Mouse (Mus musculus): ENCODE data around the gene Gm19668.
"Not testable (repeated sequence)": the region's sequence is repeated elsewhere in the genome, so short reads cannot be mapped to it uniquely, and the experiment has no call there.

The Gm19668 gene

DNA sequence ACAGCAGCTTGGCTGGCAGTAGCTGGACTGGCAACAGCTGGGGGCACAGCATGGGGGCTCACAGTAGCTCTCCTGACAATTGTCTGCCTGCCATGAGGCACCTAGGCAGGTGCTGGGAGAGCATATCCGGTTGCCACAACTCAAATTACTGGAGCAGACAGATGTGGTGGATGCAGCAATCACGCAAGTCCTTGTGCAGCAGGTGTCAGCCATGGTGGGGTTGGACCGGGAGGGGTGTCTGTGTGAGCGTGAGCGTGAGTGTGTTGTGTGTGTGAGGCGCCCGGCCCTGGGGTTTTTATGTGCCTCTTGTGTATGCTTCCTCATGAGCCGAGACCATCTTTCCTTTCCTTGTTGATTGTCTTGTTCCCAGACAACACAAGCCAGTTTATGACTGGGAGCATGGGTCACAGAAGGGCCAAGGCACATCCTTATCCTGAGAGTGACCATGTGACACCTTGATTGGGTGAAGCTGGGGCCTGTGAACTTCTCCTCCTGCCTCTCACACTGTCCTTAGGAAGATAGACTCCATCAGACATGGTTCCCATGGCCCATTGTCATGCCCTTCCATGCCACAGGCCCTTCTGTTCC lies at the start of gene Gm19668:
Gm19668 (minus strand) TSS at position 213 of the 588 bp plus-strand sequence.
- DNase-seq (ENCODE audit: low spot score in 2 of 2): no peak

DNA sequence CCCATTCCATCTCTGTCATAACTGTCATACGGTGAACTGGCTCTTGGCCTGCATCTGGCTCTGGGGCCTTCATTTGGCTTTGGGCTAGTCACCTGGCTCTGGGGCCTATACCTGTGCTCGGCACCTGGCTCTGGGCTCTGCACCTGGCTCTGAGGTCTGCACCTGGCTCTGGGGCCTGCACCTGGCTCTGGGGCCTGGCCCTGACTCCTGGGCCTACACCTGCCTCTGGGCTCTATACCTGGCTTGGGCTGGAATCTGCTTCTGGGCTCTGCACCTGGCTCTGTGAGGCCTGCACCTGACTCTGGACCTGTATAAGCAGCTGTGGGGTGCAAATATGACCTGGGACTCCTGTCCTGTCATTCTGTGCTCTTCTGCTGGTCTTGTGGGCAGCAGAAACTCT lies 48.6 kb upstream of the Gm19668 start:
- no peak for DNase-seq (ENCODE audit: low spot score in 2 of 2)

DNA sequence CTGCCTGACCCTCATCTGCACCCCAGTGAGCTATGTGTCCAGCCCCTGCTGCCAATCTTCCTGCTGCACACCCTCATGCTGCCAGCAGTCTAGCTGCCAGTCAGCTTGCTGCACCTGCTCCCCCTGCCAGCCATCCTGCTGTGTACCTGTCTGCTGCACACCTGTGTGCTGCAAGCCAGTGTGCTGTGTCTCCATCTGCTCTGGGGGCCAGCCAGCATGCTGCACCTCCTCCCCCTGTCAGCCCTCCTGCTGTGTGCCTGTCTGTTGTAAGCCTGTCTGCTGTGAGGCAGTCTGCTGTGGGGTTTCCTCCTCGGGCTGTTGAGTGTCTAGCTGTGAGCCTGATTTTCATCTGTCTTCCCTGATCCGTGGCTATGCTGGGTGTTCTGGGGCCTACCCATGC lies 48.0 kb upstream of the Gm19668 start:
- DNase-seq (ENCODE audit: low spot score in 2 of 2): no peak

DNA sequence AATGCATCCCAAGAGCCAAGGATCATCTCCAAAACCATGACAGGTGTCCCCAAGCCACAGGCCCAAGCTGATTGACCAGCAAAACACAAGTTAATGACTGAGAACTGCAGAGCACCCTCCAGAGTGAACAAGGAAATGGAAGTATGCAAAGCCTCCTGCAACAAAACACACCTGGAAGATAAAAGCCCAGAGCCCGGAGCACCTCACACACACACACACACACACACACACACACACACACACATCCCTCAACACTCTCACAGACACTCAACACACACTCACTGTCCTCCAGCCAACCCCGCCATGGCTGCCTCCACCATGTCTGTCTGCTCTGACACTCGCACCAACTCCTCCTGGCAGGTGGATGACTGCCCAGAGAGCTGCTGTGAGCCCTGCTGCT lies 47.6 kb upstream of the Gm19668 start, which contains the start of gene Gm36176:
Gm36176 (plus strand) TSS at position 301 of the 400 bp plus-strand sequence.
- DNase-seq (ENCODE audit: low spot score in 2 of 2): no peak

DNA sequence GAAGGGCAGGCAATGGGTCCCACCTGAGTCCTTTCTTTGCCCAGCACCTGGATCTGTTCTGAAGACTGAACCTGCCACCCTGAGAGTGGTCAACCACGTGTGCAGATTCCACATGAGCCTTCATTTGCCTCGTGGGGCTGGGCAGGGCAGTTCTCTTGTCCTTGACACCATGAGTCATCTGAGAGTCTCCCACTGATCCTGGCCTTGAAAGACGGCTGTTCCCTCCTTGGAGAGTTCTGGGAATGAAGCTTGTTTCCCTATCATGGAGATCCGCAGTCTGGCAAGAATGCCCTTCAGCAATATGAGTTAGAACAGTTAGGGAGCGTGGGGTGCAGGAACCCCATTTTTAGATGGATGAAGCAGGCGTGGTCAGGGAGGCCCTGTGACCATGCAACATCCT lies 40.1 kb upstream of the Gm19668 start:
- DNase-seq (ENCODE audit: low spot score in 2 of 2): no peak

DNA sequence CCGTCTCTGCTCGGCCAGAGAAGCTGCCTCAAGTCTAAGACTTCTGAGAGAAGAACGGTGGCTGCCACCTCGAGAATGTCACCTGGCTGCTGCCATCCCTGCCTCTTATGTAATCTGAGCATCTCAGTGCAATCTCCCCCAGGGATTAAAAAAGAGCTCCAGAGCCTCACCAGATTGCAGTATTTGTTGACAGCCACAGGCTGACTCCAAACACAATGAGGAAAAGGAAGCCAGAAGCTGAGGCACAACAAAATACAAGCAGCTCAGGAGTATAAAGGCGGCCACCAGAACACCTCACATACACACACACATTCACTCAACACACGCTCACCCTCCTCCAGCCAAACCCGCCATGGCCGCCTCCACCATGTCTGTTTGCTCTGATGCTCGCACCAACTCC lies 36.7 kb upstream of the Gm19668 start, which contains the start of gene Krtap10-10:
Krtap10-10 (plus strand) TSS at position 301 of the 400 bp plus-strand sequence.
- DNase-seq (ENCODE audit: low spot score in 2 of 2): no peak

DNA sequence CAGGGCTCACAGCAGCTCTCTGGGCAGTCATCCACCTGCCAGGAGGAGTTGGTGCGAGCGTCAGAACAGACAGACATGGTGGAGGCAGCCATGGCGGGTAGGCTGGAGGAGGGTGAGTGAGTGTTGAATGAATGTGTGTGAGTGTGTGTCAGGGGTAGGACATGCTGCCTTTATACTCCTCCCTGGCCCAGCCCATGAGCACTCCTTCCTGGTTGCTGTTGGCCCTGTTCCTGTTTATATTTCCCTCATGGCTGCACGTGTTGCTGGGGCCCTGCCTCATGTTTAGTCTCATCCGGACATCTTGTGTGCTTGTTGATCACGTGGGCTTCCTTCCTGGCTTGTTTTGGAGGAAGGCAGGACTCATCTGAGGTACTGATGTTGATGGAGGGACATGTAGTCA lies 28.0 kb upstream of the Gm19668 start, which contains the start of gene Krtap10-4:
Krtap10-4 (minus strand) TSS at position 145 of the 400 bp plus-strand sequence.
- no peak for DNase-seq (ENCODE audit: low spot score in 2 of 2)

DNA sequence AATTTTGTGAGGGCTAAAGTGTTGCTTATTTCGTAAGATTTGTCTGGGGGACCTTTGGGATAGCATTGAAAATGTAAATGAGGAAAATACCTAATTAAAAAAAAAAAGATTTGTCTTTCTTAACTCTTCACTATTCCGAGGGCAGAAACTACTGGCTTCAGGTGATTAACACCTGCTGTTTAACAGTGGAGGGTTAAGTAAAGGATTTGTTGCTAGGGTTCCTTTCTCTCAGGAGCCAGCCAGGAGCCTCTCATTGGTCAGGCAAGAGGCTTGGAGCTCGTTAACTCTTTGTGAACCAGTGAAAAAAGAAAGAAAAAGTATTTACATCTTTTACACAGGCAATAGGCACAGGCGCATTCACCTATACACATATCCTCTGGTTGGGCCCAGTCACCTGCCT lies 20.3 kb upstream of the Gm19668 start:
- no peak for DNase-seq (ENCODE audit: low spot score in 2 of 2)

DNA sequence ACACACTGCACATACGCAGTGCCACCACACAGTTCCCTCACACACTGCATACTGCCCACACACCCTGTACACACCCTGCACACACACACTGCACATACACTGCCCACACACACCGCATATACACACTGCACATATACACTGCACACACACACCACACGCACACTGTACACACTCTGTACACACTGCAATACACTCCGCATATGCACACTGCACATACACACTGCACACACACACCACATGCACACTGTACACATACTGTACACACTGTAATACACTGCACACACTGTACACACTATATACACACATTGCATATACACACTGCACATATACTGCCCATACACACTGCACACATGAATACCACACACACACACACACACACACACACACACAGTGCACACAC lies 19.6 kb upstream of the Gm19668 start:
- no peak for DNase-seq (ENCODE audit: low spot score in 2 of 2)

DNA sequence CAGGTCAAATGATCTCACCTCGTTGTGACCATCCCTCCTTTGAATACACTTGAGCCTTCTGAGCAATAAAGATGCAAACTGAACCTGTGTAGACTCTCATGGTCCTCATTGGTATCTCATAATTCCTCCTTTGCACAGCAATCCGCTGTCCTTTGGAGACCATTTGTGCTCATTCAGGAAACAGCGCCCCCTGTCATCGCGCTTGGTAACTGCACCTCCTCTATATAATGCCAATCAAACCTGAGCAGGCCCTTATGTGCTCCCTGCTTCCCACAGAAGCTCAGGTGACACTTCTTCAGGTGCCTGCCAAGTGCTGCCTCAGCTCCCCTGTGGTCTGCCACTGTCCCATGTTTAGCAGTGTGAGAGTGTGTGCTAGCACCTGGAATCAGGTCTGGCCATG lies 16.6 kb upstream of the Gm19668 start:
- DNase-seq (ENCODE audit: low spot score in 2 of 2): no peak

DNA sequence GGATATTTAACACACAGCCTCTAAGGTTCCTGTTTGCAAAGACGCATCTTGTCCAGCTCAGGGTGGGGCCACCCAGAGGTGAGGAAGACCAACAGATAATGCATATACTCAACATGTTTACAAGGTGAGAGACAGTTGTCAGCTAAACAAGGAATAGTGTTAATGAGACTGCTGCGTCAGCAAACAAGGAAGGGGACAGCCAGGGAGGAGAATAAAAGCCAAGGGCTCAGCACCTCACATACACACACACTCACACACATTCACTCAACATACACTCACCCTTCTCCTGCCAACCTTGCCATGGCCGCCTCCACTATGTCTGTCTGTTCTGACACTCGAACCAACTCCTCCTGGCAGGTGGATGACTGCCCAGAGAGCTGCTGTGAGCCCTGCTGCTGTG lies 15.4 kb upstream of the Gm19668 start, which contains the start of gene Gm2696:
Gm2696 (plus strand) TSS at position 301 of the 400 bp plus-strand sequence.
- DNase-seq (ENCODE audit: low spot score in 2 of 2): no peak

DNA sequence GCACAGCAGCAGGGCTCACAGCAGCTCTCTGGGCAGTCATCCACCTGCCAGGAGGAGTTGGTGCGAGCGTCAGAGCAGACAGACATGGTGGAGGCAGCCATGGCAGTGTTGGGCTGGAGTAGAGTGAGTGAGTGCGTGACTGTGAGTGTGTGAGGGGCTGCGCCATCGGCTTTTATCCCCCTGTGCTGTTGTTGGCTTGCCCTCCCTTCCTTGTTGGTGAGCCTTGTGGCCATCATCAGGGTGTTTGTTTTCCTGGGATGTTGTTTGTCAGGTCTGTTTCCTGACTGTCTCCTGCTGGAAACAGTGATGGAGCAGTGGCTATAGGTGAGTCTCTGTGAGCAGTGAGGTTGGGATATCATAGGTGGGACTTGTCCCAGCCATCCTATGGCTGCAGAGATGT lies 12.8 kb upstream of the Gm19668 start, which contains the start of gene Gm9507:
Gm9507 (minus strand) TSS at position 101 of the 400 bp plus-strand sequence.
- DNase-seq (ENCODE audit: low spot score in 2 of 2): peak in 1 of 2 experiments; percentile 47

DNA sequence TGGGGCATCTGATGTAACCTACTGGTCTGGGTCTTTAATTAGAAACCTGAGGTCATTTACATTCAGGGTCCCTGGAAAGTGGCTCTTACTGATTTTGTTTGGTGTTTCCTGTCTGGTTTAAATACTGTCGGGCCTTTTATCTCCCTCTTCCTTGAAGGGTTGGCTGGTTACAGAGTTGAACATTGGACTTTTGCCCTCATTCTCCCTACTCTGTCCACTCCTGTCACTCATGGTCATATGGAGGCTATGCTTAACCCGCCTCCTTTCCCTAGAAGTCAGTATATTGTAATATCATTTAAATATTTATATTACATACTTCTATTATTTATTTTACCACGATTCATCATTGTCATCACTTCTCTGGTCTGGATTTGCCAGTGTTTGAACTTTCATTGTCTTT lies 5.2 kb upstream of the Gm19668 start:
- no peak for DNase-seq (ENCODE audit: low spot score in 2 of 2)

DNA sequence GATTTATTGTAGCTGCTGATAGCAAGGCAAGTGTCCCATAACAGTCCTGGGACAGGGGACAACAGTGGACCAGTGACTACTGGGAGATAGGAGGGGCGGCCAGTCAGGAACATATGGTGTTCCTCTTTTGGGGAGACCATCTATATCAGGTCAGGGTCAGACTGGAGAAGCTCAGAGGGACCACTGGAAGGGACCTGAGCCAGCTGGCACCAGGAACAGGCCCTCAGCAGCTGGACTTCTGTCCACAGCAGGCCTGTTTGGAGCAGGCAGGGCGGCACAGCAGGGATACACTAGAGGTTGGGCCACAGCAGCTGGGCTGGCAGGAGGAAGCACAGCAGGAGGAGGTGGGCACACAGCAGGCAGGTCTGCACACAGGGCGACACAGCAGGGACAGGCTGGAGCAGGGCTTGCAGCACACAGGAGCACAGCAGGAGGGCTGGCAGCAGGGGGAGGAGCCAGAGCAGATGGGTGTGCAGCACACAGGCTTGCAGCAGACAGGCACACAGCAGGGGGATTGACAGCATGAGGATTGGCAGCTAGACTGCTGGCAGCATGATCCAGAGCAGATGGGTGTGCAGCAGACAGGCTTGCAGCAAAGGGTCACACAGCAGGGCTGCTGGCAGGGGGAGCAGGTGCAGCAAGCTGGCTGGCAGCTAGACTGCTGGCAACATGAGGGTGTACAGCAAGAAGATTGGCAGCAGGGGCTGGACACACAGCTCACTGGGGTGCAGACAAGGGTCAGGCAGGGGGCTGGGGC lies 591 bp downstream of the Gm19668 start:
- not testable (repeated sequence) for DNase-seq (ENCODE audit: low spot score in 2 of 2)

DNA sequence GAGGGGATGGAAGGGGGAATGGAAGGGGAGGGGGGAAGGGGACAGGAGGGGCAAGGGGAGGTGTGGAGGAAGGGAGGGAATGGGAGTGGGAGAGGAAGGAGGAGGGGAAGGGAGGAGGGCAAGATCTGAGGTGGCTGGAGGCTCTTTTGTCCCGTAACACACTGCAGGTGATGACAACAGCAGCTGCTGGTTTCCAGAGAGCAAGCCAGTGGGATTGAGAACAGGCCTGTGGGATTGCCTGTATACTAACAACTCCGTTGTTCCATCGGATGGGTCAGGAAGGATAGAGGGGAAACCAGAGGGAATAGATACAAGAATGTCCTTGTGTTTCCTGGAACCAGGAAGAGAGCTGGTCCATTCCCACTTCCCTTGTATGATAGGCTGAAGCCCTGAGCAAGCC lies 1.3 kb downstream of the Gm19668 start:
- DNase-seq (ENCODE audit: low spot score in 2 of 2): no peak

DNA sequence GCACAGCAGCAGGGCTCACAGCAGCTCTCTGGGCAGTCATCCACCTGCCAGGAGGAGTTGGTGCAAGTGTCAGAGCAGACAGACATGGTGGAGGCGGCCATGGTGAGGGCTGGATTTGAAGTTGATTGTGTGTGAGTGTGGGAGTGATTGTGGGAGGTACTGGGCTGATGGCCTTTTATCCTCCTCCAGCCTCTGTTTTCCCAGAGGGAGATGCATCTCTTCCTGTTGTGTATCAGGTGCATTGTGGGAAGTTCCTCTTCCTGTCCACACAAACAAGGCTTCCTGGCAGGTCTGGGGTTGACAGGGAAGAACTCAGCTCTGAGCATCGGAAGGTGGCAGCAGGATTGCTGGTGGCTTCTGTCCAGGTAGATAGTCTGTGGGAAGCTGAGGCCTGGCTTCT lies 4.0 kb downstream of the Gm19668 start, which contains the start of gene Gm9639:
Gm9639 (minus strand) TSS at position 101 of the 400 bp plus-strand sequence.
- no peak for DNase-seq (ENCODE audit: low spot score in 2 of 2)

DNA sequence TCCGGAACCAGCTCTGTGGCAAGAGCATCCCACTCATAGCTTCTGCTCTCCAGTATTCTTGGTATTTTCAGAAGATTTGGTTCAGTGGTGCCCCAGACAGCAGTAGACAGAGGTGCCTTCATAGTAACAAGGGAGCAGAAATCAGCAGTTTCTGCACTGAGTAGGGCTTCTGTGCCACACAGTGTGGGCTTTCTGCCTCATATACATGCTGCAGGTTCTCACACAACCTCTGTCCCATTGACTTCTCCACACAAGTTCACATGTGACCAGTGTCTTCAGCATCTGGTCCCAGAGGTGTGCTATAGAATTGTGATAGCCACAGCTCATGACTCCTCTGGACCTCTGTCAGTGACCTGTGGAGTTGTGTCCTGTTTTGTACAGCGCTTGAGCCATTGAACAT lies 10.3 kb downstream of the Gm19668 start:
- DNase-seq (ENCODE audit: low spot score in 2 of 2): no peak

DNA sequence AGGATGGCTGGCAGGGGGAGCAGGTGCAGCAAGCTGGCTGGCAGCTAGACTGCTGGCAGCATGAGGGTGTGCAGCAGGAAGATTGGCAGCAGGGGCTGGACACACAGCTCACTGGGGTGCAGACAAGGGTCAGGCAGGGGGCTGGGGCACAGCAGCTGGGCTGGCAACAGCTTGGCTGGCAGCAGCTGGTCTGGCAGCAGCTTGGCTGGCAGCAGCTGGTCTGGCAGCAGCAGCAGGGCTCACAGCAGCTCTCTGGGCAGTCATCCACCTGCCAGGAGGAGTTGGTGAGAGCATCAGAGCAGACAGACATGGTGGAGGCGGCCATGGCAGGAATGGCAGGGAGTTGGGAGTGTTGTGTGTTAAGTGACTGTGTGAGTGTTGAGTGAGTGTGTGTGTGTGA lies 11.1 kb downstream of the Gm19668 start, which contains the start of gene Gm7137:
Gm7137 (minus strand) TSS at position 325 of the 400 bp plus-strand sequence.
- DNase-seq (ENCODE audit: low spot score in 2 of 2): not testable (repeated sequence)

DNA sequence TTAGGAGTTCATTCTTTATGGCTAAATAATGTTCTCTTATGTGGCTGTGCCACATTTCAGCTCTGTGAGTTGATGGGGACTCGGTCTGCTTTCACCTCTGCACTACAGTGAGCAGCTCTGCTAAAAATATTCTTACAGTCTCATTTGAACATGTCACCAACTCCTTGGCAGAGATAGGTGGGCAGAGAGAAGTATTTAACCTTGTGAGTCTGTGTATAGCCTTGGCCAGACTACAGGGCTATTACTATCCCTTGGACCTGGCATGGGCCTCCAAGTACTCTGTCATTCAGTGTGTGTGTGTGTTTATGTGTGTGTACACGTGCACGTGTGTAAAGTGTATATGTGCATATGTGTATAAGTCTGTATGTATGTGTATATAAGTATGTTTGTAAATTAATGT lies 15.5 kb downstream of the Gm19668 start:
- not testable (repeated sequence) for DNase-seq (ENCODE audit: low spot score in 2 of 2)

DNA sequence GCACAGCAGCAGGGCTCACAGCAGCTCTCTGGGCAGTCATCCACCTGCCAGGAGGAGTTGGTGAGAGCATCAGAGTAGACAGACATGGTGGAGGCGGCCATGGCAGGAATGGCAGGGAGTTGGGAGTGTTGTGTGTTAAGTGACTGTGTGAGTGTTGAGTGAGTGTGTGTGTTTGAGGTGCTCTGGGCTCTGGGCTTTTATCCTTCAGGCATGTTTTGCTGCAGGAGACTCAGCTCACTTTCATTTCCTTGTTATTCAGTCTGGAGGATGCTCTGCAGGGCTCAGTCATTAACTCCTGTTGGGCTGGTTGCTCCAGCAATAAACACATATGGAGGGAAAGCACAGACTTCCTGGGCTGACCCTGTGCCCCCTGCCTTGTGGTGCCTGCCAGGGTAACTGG lies 16.5 kb downstream of the Gm19668 start, which contains the start of gene Gm3250:
Gm3250 (minus strand) TSS at position 101 of the 400 bp plus-strand sequence.
- DNase-seq (ENCODE audit: low spot score in 2 of 2): not testable (repeated sequence)

DNA sequence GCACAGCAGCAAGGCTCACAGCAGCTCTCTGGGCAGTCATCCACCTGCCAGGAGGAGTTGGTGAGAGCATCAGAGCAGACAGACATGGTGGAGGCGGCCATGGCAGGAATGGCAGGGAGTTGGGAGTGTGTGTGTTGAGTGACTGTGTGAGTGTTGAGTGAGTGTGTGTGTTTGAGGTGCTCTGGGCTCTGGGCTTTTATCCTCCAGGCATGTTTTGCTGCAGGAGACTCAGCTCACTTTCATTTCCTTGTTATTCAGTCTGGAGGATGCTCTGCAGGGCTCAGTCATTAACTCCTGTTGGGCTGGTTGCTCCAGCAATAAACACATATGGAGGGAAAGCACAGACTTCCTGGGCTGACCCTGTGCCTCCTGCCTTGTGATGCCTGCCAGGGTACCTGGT lies 22.1 kb downstream of the Gm19668 start, which contains the start of gene Gm7138:
Gm7138 (minus strand) TSS at position 101 of the 400 bp plus-strand sequence.
- not testable (repeated sequence) for DNase-seq (ENCODE audit: low spot score in 2 of 2)

DNA sequence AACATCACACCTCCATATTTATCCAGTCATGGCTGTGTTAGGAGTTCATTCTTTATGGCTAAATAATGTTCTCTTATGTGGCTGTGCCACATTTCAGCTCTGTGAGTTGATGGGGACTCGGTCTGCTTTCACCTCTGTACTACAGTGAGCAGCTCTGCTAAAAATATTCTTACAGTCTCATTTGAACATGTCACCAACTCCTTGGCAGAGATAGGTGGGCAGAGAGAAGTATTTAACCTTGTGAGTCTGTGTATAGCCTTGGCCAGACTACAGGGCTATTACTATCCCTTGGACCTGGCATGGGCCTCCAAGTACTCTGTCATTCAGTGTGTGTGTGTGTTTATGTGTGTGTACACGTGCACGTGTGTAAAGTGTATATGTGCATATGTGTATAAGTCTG lies 26.8 kb downstream of the Gm19668 start:
- DNase-seq (ENCODE audit: low spot score in 2 of 2): not testable (repeated sequence)
